Mouse (Mus musculus): ENCODE measurements around the gene Gm15093. TPM values are rescaled to one million over a fixed set of nuclear protein-coding genes. Genes with fewer than 3 reads are reported as not detected.
"Not testable (repeated sequence)": the region's sequence is repeated elsewhere in the genome, so short reads cannot be mapped to it uniquely, and the experiment has no call there.

Gene Gm15093
- polyA plus RNA-seq (2017; shearing (Covaris generic)) = not detected

GRCm38 (mm10) chrX:149272077-149272476 is at the start of gene Gm15093:
TSS of gene Gm15093 (plus strand) at chrX:149272377.
- not testable (repeated sequence) for ATAC-seq

Other genes with a start within 250 kb of the Gm15093 start
- gene Ott, start 198.1 kb upstream of the Gm15093 start, polyA plus RNA-seq (2017; shearing (Covaris generic)) = not detected
- not detected for gene Gm15085, start 175.2 kb downstream of the Gm15093 start, polyA plus RNA-seq (2017; shearing (Covaris generic))

All from activated CD4-positive, CD25-positive, alpha-beta regulatory T cell, adult 4 months (primary cell).